Mouse (Mus musculus) intestine, postnatal 0 days (tissue): Measurements from ENCODE around the gene Vps13a. TPM values are rescaled to one million over a fixed set of nuclear protein-coding genes. Genes with fewer than 3 reads are reported as not detected.

Experiments used
- ATAC-seq: fragments of 200-750 bp; cut with Nextera tagmentation; 2 replicates; pipeline ENCODE4 v1.8.0; 2017; ENCODE audit warnings: mild to moderate bottlenecking, moderate TSS enrichment, moderate library complexity
- H3K27ac ChIP-seq: fragments of 300-500 bp; sonication (generic); 2 replicates; pipeline ENCODE4 v1.5.1; 2014; ENCODE audit warnings: mild to moderate bottlenecking, low read depth, low read length, moderate library complexity
- H3K27me3 ChIP-seq: fragments of 300-500 bp; sonication (generic); replicated peaks from 2 replicates; pipeline ENCODE4 v1.6.1; 2014; ENCODE audit warnings: low read length, mixed read lengths; ENCODE audit not compliant: control insufficient read depth, insufficient read depth
- H3K36me3 ChIP-seq: fragments of 300-500 bp; sonication (generic); 2 replicates; pipeline ENCODE4 v1.6.1; 2014; ENCODE audit warnings: mild to moderate bottlenecking, moderate library complexity; ENCODE audit not compliant: control insufficient read depth, insufficient read depth
- H3K4me1 ChIP-seq: fragments of 300-500 bp; sonication (generic); replicated peaks from 2 replicates; pipeline ENCODE4 v1.6.1; 2014; ENCODE audit warnings: antibody characterized with exemption, low read length, mixed read lengths; ENCODE audit not compliant: control insufficient read depth, insufficient read depth
- H3K4me2 ChIP-seq: fragments of 300-500 bp; sonication (generic); replicated peaks from 2 replicates; pipeline ENCODE4 v1.6.1; 2014; ENCODE audit warnings: low read depth, mild to moderate bottlenecking, moderate library complexity
- H3K4me3 ChIP-seq: fragments of 300-500 bp; sonication (generic); 2 replicates; pipeline ENCODE4 v1.5.1; 2014; ENCODE audit warnings: low read depth, low read length
- H3K9ac ChIP-seq: fragments of 300-500 bp; sonication (generic); 2 replicates; pipeline ENCODE4 v1.6.1; 2014; ENCODE audit warnings: mild to moderate bottlenecking, low read depth, low read length
- H3K9me3 ChIP-seq: fragments of 300-500 bp; sonication (generic); 2 replicates; pipeline ENCODE4 v1.6.1; 2016; ENCODE audit warnings: mixed run types; ENCODE audit not compliant: control insufficient read depth
- CTCF ChIP-seq: sonication (generic); IDR thresholded peaks from 2 replicates; pipeline ENCODE4 v1.5.1; 2016; ENCODE audit warnings: low read depth, mild to moderate bottlenecking, control low read depth, antibody characterized with exemption, moderate library complexity
- WGBS: fragments of 180-500 bp; shearing (Covaris S2); extraction: QIAGEN DNeasy Blood & Tissue Kit; methylation state at CpG from one replicate; pipeline ENCODE4 v1.1.7; 2014; 5-methylcytosine and 5-hydroxymethylcytosine counted together
- polyA plus RNA-seq: library from polyadenylated mRNA; unstranded; fragments of >200 nt; fragmentation: Nextera tagmentation; extraction: Ambion mirVana; gene quantifications from 2 replicates; pipeline ENCODE4 v1.2.1, GENCODE M21; 2015

The Vps13a gene
- polyA plus RNA-seq, 1 experiment from 2014 or later = 6.3 TPM

DNA sequence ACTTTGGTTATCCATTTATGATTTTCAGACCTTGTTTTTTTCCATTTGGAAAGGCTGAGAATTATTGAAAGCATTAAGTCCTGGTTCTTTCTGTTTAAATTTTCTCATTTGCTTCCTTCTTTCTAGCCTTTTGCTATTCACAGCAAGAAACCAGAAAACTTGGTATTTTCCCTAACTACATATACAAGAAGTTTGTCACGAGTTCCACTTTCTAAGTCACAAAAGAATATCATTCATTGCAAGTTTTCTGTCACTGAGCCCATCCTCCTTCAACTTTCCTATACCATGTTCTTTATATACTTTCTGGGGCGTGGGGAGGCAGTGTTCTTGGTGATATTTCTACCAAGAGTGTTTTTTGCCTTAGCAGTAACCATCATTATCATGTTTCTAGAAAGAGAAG, 96.5 kb downstream of the Vps13a start:
- Histone ChIP-seq H3K9ac (no peak overlapping the region), H3K9me3 (no peaks in the 10 kb centered on the region), H3K4me3 (no peak overlapping the region), H3K4me1 (no peaks in the 10 kb centered on the region), H3K4me2 (no peak overlapping the region), H3K36me3 (peaks cover 4% of the 10 kb centered on the region; the same call in 1 of the 2 replicates), H3K27me3 (no peaks in the 10 kb centered on the region), H3K27ac (no peak overlapping the region)
- WGBS = 91% methylated on average over 2 of the region's 2 CpGs
- TF ChIP-seq CTCF = no peak
- ATAC-seq = no peak

DNA sequence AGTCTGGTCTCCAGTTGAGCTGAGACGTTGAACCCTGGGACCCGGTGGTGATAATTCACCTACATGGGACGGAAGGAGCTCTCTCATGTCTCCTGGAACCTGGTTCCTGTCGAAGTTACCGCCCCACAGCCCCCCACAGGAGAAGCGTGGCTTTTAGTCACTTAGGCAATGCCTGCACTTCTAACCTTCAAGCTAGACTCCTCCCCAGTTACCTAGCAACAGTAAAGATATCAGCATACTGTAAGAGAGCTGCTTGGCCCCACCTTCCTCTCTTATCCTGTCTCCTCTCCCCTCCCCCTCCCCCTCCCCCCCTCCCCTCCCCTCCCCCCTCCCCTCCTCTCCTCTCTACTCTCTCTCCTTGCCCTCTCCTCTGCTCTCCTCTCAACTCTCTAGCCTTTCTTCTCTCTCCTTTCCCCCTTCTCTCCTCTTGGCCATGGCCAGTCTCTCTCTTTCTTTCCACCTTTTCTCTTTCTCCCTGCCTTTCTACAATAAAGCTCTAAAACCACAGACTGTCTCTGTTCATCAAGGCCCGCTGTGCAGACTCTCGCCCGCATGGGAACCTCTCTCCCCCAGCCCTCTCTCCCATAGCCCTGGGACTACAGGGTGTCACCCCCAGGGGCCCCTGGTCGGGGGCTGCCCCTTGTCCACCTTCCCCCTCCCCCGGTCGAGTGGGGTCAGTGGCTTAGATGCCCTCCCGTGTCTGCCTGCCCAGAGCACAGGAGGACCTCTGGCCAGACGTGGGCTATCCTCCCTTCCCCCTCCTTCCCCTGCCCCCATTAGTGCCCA, 154.9 kb downstream of the Vps13a start:
- Histone ChIP-seq H3K27ac (no peak overlapping the region), H3K36me3 (no peaks in the 10 kb centered on the region), H3K4me3 (no peak overlapping the region), H3K27me3 (no peaks in the 10 kb centered on the region), H3K4me2 (no peak overlapping the region), H3K9ac (no peak overlapping the region), H3K4me1 (no peaks in the 10 kb centered on the region), H3K9me3 (no peaks in the 10 kb centered on the region)
- 37% methylated on average over 14 of the region's 14 CpGs for WGBS
- ATAC-seq = no peak
- no peak for TF ChIP-seq CTCF

DNA sequence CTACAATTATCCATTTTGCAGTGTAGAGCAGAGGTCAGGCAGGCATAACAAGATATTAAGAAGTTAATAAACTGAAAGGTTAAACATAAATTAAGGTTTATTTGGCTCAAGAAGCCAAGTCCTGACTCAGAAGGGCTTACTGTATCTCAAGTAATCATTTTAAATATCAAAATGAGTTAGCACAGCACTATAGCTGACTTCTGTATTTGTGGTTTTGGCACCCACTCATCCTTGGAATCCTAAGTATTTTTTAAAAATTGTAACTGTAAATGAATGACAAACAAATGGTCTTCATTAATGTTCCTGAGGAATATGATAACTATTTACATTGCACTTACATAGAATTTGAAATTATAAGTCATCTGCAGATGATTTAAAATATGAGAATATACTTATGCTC, 155.7 kb downstream of the Vps13a start:
- no peak overlapping the region for H3K9ac ChIP-seq
- H3K4me1 ChIP-seq = no peaks in the 10 kb centered on the region
- no peaks in the 10 kb centered on the region for H3K36me3 ChIP-seq

DNA sequence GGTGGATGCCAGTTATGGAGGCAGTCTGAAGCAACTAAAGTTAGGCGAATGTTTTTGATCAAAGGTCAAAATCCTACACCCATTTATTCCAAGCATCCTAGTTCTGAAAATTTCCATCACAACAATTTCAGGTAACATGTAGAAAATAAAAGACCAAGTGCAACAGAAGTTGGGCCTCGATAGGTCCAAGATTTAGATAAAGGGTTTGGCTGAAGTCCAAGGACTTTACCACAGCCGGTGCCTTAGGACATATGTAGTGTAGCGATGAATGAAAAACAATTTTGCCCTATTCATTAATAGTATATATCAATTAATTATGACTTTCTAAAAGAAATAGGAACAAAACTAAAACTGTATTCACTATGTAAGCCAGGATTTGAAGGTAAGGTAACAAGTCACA, 157.6 kb downstream of the Vps13a start:
- Histone ChIP-seq H3K9ac (no peak overlapping the region), H3K36me3 (no peaks in the 10 kb centered on the region; the same call in 1 of the 2 replicates), H3K4me2 (no peak overlapping the region), H3K9me3 (no peaks in the 10 kb centered on the region), H3K27me3 (no peaks in the 10 kb centered on the region), H3K4me1 (no peaks in the 10 kb centered on the region), H3K27ac (no peak overlapping the region), H3K4me3 (no peak overlapping the region)
- ATAC-seq = no peak
- TF ChIP-seq CTCF = no peak
- 77% methylated on average over 4 of the region's 4 CpGs for WGBS

More for the DNA sequence above, 155.7 kb downstream of the Vps13a start:
- Histone ChIP-seq H3K27ac (no peak overlapping the region), H3K9me3 (no peaks in the 10 kb centered on the region), H3K4me3 (no peak overlapping the region), H3K4me2 (no peak overlapping the region), H3K27me3 (no peaks in the 10 kb centered on the region)
- ATAC-seq = no peak
- TF ChIP-seq CTCF = no peak

DNA sequence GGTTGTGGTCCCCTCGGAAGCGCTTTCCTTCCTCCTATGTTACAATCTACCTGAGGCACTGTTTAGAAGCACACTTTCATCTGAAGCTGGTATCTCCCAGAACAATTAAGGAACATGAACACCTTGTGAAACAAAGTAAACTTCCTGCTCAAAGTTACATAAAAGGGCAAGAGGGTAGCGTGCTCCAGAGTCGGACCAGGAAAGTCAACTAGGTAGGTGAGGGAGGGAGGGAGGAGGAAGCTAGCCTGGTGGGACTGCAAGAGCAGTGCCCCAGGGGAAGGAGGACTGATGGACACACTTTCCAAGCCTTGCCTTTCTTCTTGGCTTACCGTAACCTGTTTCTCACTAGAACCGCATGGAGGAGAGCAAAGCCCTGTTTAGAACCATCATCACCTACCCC, 173.1 kb downstream of the Vps13a start:
- Histone ChIP-seq H3K27me3 (no peaks in the 10 kb centered on the region), H3K4me2 (no peak overlapping the region), H3K4me3 (no peak overlapping the region), H3K9ac (no peak overlapping the region), H3K36me3 (0 out of 2 replicates have a peak, but pooled peaks cover 5% of the 10 kb centered on the region), H3K9me3 (no peaks in the 10 kb centered on the region), H3K4me1 (no peaks in the 10 kb centered on the region), H3K27ac (no peak overlapping the region)
- 68% methylated on average over 6 of the region's 6 CpGs for WGBS
- no peak for ATAC-seq
- no peak for TF ChIP-seq CTCF

DNA sequence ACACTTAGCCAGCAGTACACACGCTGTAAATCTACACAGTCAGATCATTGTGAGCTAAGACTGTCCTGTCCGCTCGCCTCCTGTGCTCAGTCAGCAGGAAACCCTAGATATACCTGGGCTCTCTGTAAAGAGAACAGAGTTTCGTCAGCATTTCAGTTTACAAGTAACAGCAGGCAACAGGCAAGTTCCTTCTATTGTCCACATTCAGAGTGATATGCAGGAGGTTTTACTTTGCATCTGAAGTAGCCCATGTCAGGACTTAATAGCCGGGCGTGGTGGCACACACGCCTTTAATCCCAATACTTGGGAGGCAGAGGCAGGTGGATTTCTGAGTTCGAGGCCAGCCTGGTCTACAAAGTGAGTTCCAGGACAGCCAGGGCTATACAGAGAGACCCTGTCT, 178.7 kb downstream of the Vps13a start:
- no peak overlapping the region for H3K9ac ChIP-seq
- TF ChIP-seq CTCF = no peak
- no peaks in the 10 kb centered on the region for H3K4me1 ChIP-seq
- WGBS = 81% methylated on average over 8 of the region's 8 CpGs
- H3K4me3 ChIP-seq = no peak overlapping the region
- H3K27me3 ChIP-seq = no peaks in the 10 kb centered on the region
- no peaks in the 10 kb centered on the region; the same call in 1 of the 2 replicates for H3K36me3 ChIP-seq
- H3K4me2 ChIP-seq = no peak overlapping the region
- no peak for ATAC-seq
- H3K27ac ChIP-seq = no peak overlapping the region
- H3K9me3 ChIP-seq = no peaks in the 10 kb centered on the region
